In the genomic region with DNA sequence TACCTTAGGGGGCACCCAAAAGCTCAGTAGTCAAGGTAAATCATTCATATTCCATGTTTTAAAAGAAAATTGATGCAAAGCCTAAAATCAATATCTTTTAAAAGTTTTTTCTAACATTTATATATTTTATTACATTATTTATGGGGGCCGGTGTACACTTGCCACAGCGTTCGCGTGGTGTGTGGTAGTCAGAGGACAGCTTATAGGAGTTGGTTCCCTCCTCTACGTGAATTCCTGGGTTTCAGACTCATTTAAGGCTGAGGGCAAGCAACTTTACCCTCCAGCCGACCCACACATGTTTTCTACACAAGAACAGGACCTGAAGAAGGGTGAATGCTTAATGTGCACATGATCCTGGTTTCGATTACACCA, we compare ENCODE assay signal across 1 mouse cellular context.
TF ChIP-seq lines count a peak whose summit lies in the region.

No protein-coding gene starts in this region.

TF ChIP-seq in CH12.LX, 34 proteins besides CTCF, POLR2A, EP300 and RAD21 (continued from another document):
- TF ChIP-seq NRF1 (IDR thresholded peaks at IDR 0.05; ENCODE audit: low read depth, low read length) (no peak), MAZ (IDR thresholded peaks at IDR 0.05; ENCODE audit: low read depth, low read length) (no peak), MEF2A (IDR thresholded peaks at IDR 0.05; ENCODE audit: borderline replicate concordance, low read depth, low read length) (no peak), NELFE (IDR thresholded peaks at IDR 0.05; ENCODE audit: low read depth, low read length) (no peak), RCOR1 (conservative IDR thresholded peaks at IDR 0.05; ENCODE audit: low read depth, low read length) (no peak), MYC (IDR thresholded peaks at IDR 0.05; ENCODE audit: low read depth, low read length) (no peak), PAX5 (IDR thresholded peaks at IDR 0.05; ENCODE audit: low read length) (no peak), MAFK (IDR thresholded peaks at IDR 0.05; ENCODE audit: insufficient replicate concordance, low read length) (no peak), HCFC1 (IDR thresholded peaks at IDR 0.05; ENCODE audit: low read depth, low read length) (no peak), MAX (IDR thresholded peaks at IDR 0.05; ENCODE audit: low read length) (no peak; the same call in 1 of the 2 replicates), ZC3H11A (IDR thresholded peaks at IDR 0.05; ENCODE audit: low read depth, low read length) (no peak)
TF ChIP-seq in CH12.LX: peak in this region for 0.
